Mouse (Mus musculus): ENCODE measurements around the gene Limch1.

- TF ChIP-seq CTCF (IDR thresholded peaks at IDR 0.05) (no peak), EP300 (IDR thresholded peaks at IDR 0.05) (no peak)
Observed at GRCm38 (mm10) chr5:67095153-67095552, 349.5 kb downstream of the Limch1 start.
